Mouse (Mus musculus) embryonic facial prominence, embryonic 14.5 days (tissue): Measurements from ENCODE around the gene Klhl29. TPM values are rescaled to one million over a fixed set of nuclear protein-coding genes. Genes with fewer than 3 reads are reported as not detected.

Experiments used
- ATAC-seq: fragments of 200-750 bp; cut with Nextera tagmentation; 2 replicates; pipeline ENCODE4 v1.8.0; 2017; ENCODE audit warnings: low read depth, moderate number of reproducible peaks, moderate TSS enrichment
- DNase-seq: peaks from one replicate; pipeline ENCODE4 v3.0.0-alpha.2; 2015; ENCODE audit warnings: low spot score
- H3K27ac ChIP-seq: fragments of 300-500 bp; sonication (generic); replicated peaks from 2 replicates; pipeline ENCODE4 v1.5.1; 2014; ENCODE audit warnings: low read depth, mild to moderate bottlenecking, low read length, moderate library complexity
- H3K27me3 ChIP-seq: fragments of 300-500 bp; sonication (generic); replicated peaks from 2 replicates; pipeline ENCODE4 v1.6.1; 2014; ENCODE audit warnings: low read length; ENCODE audit not compliant: control insufficient read depth, insufficient read depth
- H3K36me3 ChIP-seq: fragments of 300-500 bp; sonication (generic); 2 replicates; pipeline ENCODE4 v1.6.1; 2014; ENCODE audit warnings: low read length, mixed read lengths; ENCODE audit not compliant: control insufficient read depth, insufficient read depth
- H3K4me1 ChIP-seq: fragments of 300-500 bp; sonication (generic); 2 replicates; pipeline ENCODE4 v1.6.1; 2014; ENCODE audit warnings: antibody characterized with exemption, low read length; ENCODE audit not compliant: control insufficient read depth, insufficient read depth
- H3K4me2 ChIP-seq: fragments of 300-500 bp; sonication (generic); 2 replicates; pipeline ENCODE4 v1.6.1; 2014; ENCODE audit warnings: low read depth, mild to moderate bottlenecking, low read length, moderate library complexity, mixed read lengths
- H3K4me3 ChIP-seq: fragments of 300-500 bp; sonication (generic); 2 replicates; pipeline ENCODE4 v1.5.1; 2014; ENCODE audit warnings: low read depth, mild to moderate bottlenecking, low read length
- H3K9ac ChIP-seq: fragments of 300-500 bp; sonication (generic); 2 replicates; pipeline ENCODE4 v1.6.1; 2014; ENCODE audit warnings: low read depth, mild to moderate bottlenecking, low read length, moderate library complexity, mixed read lengths
- H3K9me3 ChIP-seq: fragments of 300-500 bp; sonication (generic); 2 replicates; pipeline ENCODE4 v1.6.1; 2016; ENCODE audit warnings: low read length; ENCODE audit not compliant: control insufficient read depth
- WGBS: fragments of 180-500 bp; shearing (Covaris S2); extraction: QIAGEN DNeasy Blood & Tissue Kit; methylation state at CpG from one replicate; pipeline ENCODE4 v1.1.7; 2014; 5-methylcytosine and 5-hydroxymethylcytosine counted together
- polyA plus RNA-seq: library from polyadenylated mRNA; unstranded; fragments of >200 nt; fragmentation: Nextera tagmentation; extraction: Ambion mirVana; gene quantifications from 2 replicates; pipeline ENCODE4 v1.2.1, GENCODE M21; 2014

Gene Klhl29
- polyA plus RNA-seq, 1 experiment from 2014 or later = 3.6 TPM

- peaks cover 3% of the 10 kb centered on the region; the same call in 1 of the 2 replicates for H3K36me3 ChIP-seq
- ATAC-seq (peak; percentile 53), DNase-seq (no peak)
- H3K27ac ChIP-seq = no peak overlapping the region
- no peaks in the 10 kb centered on the region for H3K27me3 ChIP-seq
- H3K9ac ChIP-seq = no peak overlapping the region
- H3K9me3 ChIP-seq = no peaks in the 10 kb centered on the region
- H3K4me2 ChIP-seq = no peak overlapping the region
- H3K4me3 ChIP-seq = no peak overlapping the region
- WGBS = 60% methylated on average over 6 of the region's 6 CpGs
- no peaks in the 10 kb centered on the region for H3K4me1 ChIP-seq
These were observed 266.9 kb downstream of the Klhl29 start for GRCm38 (mm10) chr12:5108613-5109012.

- DNase-seq (peak; percentile 76), ATAC-seq (peak; percentile 58)
- no peak overlapping the region for H3K4me3 ChIP-seq
- H3K9me3 ChIP-seq = no peaks in the 10 kb centered on the region
- no peak overlapping the region for H3K4me2 ChIP-seq
- 23% methylated on average over 2 of the region's 2 CpGs for WGBS
- no peak overlapping the region for H3K9ac ChIP-seq
- no peaks in the 10 kb centered on the region for H3K27me3 ChIP-seq
- no peak overlapping the region for H3K27ac ChIP-seq
- H3K36me3 ChIP-seq = peaks cover 3% of the 10 kb centered on the region; the same call in 1 of the 2 replicates
- no peaks in the 10 kb centered on the region for H3K4me1 ChIP-seq
These were observed 267.7 kb downstream of the Klhl29 start for GRCm38 (mm10) chr12:5107795-5108194.

- 88% methylated on average over 9 of the region's 9 CpGs for WGBS
These were observed 270.9 kb downstream of the Klhl29 start for GRCm38 (mm10) chr12:5104422-5105052.

GRCm38 (mm10) chr12:5101411-5102024, 274.0 kb downstream of the Klhl29 start:
- Histone ChIP-seq H3K27ac (no peak overlapping the region), H3K9ac (no peak overlapping the region), H3K9me3 (no peaks in the 10 kb centered on the region), H3K4me1 (no peaks in the 10 kb centered on the region), H3K36me3 (peaks cover 3% of the 10 kb centered on the region; the same call in 1 of the 2 replicates), H3K27me3 (no peaks in the 10 kb centered on the region), H3K4me3 (no peak overlapping the region), H3K4me2 (no peak overlapping the region)
- ATAC-seq (no peak), DNase-seq (peak; percentile 26)
- 72% methylated on average over 13 of the region's 13 CpGs for WGBS

More at GRCm38 (mm10) chr12:5104422-5105052, 270.9 kb downstream of the Klhl29 start:
- DNase-seq (no peak), ATAC-seq (no peak)
- Histone ChIP-seq H3K4me2 (no peak overlapping the region), H3K4me3 (no peak overlapping the region), H3K9ac (no peak overlapping the region), H3K27ac (no peak overlapping the region), H3K4me1 (no peaks in the 10 kb centered on the region), H3K27me3 (no peaks in the 10 kb centered on the region), H3K36me3 (peaks cover 3% of the 10 kb centered on the region; the same call in 1 of the 2 replicates), H3K9me3 (no peaks in the 10 kb centered on the region)

- peak; percentile 20 for DNase-seq
- ATAC-seq = no peak
- WGBS = 87% methylated on average over 9 of the region's 9 CpGs
These were observed 275.9 kb downstream of the Klhl29 start for GRCm38 (mm10) chr12:5099572-5099971.

GRCm38 (mm10) chr12:5088639-5089038, 286.8 kb downstream of the Klhl29 start:
- DNase-seq = no peak
- Histone ChIP-seq H3K9me3 (no peaks in the 10 kb centered on the region), H3K9ac (no peak overlapping the region), H3K4me2 (no peak overlapping the region), H3K27me3 (no peaks in the 10 kb centered on the region), H3K4me3 (no peak overlapping the region), H3K36me3 (peaks cover 21% of the 10 kb centered on the region), H3K4me1 (peaks cover 10% of the 10 kb centered on the region; the same call in 1 of the 2 replicates), H3K27ac (no peak overlapping the region)
- 40% methylated on average over 1 of the region's 1 CpGs for WGBS
- ATAC-seq = no peak; the same call in 1 of the 2 replicates

More at GRCm38 (mm10) chr12:5099572-5099971, 275.9 kb downstream of the Klhl29 start:
- H3K9ac ChIP-seq = no peak overlapping the region
- no peaks in the 10 kb centered on the region; the same call in 1 of the 2 replicates for H3K36me3 ChIP-seq
- H3K4me1 ChIP-seq = no peaks in the 10 kb centered on the region
- no peak overlapping the region for H3K4me3 ChIP-seq
- no peaks in the 10 kb centered on the region for H3K9me3 ChIP-seq
- H3K27me3 ChIP-seq = no peaks in the 10 kb centered on the region
- no peak overlapping the region for H3K4me2 ChIP-seq
- H3K27ac ChIP-seq = no peak overlapping the region

- no peak; the same call in 1 of the 2 replicates for ATAC-seq
- peaks cover 28% of the 10 kb centered on the region for H3K36me3 ChIP-seq
- no peak overlapping the region for H3K4me3 ChIP-seq
- 30% methylated on average over 10 of the region's 10 CpGs for WGBS
- H3K4me2 ChIP-seq = no peak overlapping the region
- no peak overlapping the region for H3K9ac ChIP-seq
- no peaks in the 10 kb centered on the region for H3K9me3 ChIP-seq
- H3K27me3 ChIP-seq = no peaks in the 10 kb centered on the region
- peak; percentile 89 for DNase-seq
- H3K27ac ChIP-seq = 0 out of 2 replicates have a peak overlapping the region, but pooled peaks have one; percentile 2
- peaks cover 10% of the 10 kb centered on the region; the same call in 1 of the 2 replicates for H3K4me1 ChIP-seq
These were observed 287.5 kb downstream of the Klhl29 start for GRCm38 (mm10) chr12:5087787-5088519.

GRCm38 (mm10) chr12:5084714-5085113, 290.8 kb downstream of the Klhl29 start:
- H3K9ac ChIP-seq = no peak overlapping the region
- 93% methylated on average over 5 of the region's 5 CpGs for WGBS

More at GRCm38 (mm10) chr12:5084714-5085113, 290.8 kb downstream of the Klhl29 start:
- Histone ChIP-seq H3K4me3 (no peak overlapping the region), H3K4me2 (no peak overlapping the region), H3K9me3 (no peaks in the 10 kb centered on the region), H3K36me3 (peaks cover 40% of the 10 kb centered on the region), H3K4me1 (peaks cover 10% of the 10 kb centered on the region; the same call in 1 of the 2 replicates), H3K27me3 (no peaks in the 10 kb centered on the region), H3K27ac (no peak overlapping the region)
- no peak for DNase-seq
- no peak for ATAC-seq
